Mouse (Mus musculus) cerebellum, adult 18-20 months (tissue): ENCODE measurements around the gene Espn.
A peak's percentile ranks its signal among the peaks of the same experiment; 100 is the strongest.

Experiments used
- DNase-seq, 2 experiments: peaks; one replicate each; pipeline ENCODE4 v3.0.0; 2021

Espn gene

GRCm38 (mm10) chr4:152151966-152152544, at the start of gene Espn:
Espn (minus strand) TSS chr4:152152371.
- no peak for DNase-seq

DNA sequence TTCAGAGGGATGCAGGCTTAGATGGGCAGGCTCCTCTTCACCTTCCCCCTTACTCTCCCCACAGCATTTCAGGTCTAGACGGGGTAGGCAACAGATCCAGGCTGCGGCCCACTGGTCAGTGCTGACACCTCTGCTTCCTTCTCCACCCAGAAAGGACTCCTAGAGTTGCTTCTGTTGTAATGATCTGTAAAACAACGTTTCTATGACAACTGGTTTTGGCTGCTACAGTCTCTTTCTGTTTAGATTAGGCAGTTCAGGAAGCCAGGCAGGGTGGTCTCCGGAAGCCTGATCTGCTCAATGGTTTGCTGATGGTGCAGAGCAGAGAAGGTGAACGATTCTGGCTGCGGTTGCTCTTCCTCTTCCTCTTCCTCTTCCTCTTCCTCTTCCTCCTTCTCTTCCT, 49.3 kb upstream of the Espn start:
- no peak for DNase-seq

DNA sequence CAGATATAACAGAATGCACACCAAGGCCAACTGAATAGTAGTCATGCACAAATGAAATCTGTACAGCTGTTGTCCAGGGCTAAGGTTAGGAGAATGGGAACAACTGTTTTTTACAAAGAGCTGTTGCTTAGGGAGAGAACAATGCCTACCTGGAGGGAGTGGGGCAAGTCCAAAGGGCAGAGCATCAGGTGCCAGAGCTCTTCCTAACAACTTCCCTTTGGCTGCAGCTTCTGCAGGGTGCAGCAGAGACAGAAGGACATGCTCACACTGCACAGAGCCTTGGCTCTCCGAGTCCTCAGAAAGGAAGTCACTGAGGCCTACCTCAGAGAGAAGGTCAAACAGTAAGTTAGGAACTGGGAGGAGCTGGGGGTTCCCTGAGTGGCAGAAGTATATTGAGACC, 47.4 kb upstream of the Espn start:
- DNase-seq, result no peak

GRCm38 (mm10) chr4:152197545-152197944, 45.4 kb upstream of the Espn start:
- DNase-seq, result no peak

GRCm38 (mm10) chr4:152196276-152196675, 44.1 kb upstream of the Espn start:
- no peak for DNase-seq

- peak; percentile 59 to 67 for DNase-seq
Measured at GRCm38 (mm10) chr4:152194476-152195175, 42.5 kb upstream of the Espn start.

DNA sequence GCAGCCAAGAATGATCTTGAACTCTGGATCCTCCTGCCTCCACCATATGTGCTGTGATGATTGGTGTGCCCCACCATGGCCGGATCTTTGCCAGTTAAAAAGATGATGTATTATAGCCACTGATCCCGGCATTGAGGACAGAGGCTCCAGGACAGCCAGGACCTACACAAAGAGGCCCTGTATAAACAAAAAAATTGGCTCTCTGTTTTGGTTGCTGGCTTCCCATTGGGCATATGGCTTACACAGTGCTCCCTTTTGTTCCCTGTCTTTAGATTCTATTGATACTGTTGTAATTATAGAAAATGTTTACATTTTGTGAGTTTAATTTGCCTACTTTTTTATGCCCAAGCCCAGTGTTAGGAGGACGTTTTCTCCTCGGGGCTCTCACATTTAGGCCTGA, 40.4 kb upstream of the Espn start:
- no peak for DNase-seq

DNA sequence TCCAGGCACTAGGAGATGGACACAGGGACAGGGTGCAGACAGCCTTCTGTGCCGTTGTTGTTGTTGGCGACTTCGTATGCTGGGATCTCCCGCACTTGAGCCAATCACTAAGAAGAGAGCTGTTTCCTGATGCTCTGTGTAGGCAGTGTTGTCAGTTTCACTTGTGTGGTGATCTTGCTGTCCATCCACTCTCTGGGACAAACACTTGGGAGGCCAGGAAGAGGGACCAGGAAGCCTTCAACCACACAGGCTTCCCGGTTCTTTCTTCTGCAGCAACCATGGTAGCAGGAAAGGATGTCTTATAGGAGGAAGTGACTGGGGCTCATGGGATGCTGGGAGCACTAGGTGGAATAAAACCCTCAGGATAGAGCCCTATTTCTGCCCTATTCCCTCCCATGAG, 38.5 kb upstream of the Espn start:
- no peak for DNase-seq

- DNase-seq, result no peak
Measured at GRCm38 (mm10) chr4:152190096-152190653, 38.0 kb upstream of the Espn start.

GRCm38 (mm10) chr4:152189691-152190090, 37.5 kb upstream of the Espn start:
- no peak for DNase-seq

GRCm38 (mm10) chr4:152189071-152189470, 36.9 kb upstream of the Espn start:
- no peak for DNase-seq

- no peak for DNase-seq
Measured at GRCm38 (mm10) chr4:152188651-152189050, 36.5 kb upstream of the Espn start.

DNA sequence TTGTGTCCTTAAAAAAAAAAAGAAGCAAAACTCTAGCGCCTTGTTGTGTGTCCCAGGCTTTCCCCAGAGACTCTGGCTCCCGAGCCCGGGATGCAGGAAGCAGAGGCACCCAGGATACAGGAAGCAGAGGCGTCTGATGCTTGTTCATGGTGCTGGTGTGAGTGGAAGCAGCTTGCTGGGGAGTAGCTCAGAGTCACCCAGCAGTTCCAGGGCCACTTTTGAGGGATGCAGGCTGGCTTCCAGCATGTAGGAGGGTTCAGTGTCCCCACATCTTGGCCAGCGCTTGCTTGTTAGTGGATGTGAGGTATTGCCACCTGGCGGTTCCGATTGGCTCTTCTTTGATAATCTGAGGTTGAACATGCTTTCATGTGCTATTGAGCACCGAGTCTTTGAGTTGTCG, 35.0 kb upstream of the Espn start:
- DNase-seq, result no peak

GRCm38 (mm10) chr4:152186205-152187082, 34.3 kb upstream of the Espn start:
- DNase-seq, result no peak

- DNase-seq, result no peak
Measured at GRCm38 (mm10) chr4:152185510-152186204, 33.5 kb upstream of the Espn start.

GRCm38 (mm10) chr4:152185137-152185509, 33.0 kb upstream of the Espn start:
- no peak for DNase-seq

DNA sequence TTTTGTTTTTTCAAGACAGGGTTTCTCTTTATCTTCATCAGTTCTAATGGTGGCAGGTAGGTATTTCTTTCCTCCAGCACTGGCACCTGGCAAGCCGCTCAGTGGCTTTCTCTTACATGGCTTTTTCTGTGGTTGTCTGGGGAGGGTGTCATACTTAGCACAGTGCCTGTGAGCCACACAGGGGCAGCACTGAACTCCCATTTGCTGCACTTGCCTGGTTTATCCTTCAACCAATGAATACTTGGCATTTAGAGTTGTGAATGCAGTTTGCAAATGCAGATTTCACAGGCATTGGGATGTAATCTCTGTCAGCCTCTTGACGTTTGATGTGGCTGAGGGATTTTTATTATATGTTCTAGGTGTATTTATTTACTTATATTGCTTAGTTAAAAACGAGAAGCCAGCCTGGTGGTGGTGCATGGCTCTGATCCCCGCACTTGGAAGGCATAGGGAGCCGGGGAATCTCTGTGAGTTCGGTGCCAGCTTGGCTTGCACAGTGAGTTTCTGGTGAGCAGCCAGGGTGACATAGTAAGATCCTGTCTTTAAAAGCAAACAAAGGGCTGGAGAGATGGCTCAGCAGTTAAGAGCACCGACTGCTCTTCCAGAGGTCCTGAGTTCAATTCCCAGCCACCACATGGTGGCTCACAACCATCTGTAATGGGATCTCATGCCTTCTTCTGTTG, 32.3 kb upstream of the Espn start:
- DNase-seq, result peak; percentile 64 to 67

GRCm38 (mm10) chr4:152182205-152182604, 30.0 kb upstream of the Espn start:
- no peak for DNase-seq

DNA sequence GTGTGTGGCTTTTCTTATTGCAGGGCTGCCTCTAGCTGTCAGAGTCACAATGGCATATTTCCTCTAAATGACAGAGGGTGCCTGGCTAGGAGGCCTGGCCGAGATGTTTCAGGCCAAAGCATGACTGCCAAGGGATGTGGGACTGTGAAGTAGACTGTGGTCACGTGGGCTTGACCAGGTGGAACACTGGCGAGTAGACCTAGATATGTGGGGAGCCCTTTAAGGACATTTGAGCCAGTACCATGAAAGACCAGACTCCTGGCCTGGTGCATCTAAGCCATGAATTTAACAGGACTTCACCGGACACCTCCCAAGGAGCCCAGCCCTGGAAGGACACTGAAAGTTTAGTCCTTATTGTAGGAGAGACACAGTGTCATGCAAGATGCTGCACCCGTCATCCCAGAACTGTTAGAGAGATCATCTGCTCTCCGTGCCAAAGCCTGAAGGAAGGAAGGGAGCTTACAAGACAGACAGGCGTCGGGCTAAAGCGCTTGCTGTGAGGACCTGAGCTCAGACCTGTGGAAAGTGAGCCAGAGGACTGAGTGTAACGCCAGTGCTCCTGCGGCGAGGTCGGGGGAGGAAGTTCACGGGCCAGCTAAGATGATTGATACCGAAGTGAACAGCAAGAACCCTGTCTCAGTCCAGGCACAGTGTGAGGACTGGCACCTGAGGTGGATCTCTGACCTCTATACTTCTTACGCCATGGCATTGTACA, 27.9 kb upstream of the Espn start:
- DNase-seq, result peak; percentile 77 to 89

DNA sequence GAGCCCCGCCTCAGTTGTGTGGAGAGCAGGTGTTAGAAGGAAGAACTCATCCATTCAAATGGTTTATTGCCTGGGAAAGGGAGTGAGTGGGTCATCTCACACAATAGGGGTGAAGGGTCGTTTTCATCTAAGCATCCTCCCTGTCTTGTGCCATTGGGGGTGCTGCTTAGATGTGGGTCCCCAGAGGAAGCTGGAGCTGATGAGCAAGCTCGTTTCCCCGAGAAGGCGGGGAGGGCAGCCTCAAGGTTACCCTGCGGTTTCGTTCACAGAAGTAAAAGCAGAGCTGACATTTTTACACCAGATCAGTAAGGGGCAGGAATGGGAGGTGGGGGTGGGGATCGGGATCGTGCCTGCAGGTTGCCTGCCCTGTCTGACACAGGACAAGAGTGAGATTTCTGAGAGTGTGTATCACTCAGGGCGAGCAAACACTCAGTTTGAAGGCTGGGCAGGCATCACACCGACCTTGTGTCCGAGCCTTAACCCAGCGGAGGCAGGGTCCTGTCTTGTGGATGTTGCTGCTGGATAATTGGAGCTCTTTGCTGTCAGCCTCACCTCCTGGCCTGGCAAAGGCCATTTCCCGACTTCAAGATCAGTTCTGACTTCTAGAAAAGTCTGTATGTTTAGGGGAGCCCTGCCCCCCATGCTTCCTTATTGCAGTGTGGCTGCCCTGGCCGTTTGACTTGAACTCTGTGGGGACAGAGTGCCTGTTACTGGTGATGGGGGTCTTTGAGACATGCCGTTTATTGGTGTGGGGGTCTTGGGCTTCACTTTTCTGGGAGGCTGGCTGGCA, 26.9 kb upstream of the Espn start:
- peak in 1 of 2 experiments; percentile 39 for DNase-seq
